28 mouse cellular contexts compared by ENCODE assay signal in the genomic region with DNA sequence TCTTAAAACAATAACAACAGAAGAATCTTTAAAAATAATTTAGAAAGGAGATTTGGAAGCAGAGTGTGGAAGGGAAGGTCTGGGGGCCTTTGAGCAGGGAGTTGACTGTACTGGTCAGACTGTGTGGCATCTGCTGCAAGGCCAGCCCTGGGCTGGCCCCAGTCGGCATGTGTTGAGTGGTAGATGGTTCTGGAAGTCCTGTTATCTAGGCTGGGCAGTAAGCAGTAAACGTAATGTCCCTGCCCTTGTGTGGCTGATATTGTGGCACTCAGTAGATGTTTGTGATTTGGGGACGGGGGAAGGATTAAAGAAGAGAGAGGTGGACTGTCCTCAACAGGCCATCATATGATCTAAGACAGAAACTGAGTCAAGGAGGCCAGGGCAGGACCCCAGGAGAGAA. TPM values are rescaled to one million over a fixed set of nuclear protein-coding genes. Genes with fewer than 3 reads are reported as not detected.
DNase-seq lines count a peak whose midpoint lies in the region; ATAC-seq and TF ChIP-seq lines count a peak whose summit lies in the region.
"Had no signal": no experiment of that assay in that cellular context is flagged by ENCODE, and none has a peak within 500 bp of the region (broad histone marks: within the 10 kb centered on the region; RNA-seq: fewer than 3 reads in every experiment).

No protein-coding gene starts in this region.

- no peaks in the 10 kb centered on the region for H3K36me3 ChIP-seq in liver, embryonic 13.5 days
- peaks cover 2% of the 10 kb centered on the region; the same call in 1 of the 2 replicates for H3K36me3 ChIP-seq in liver, postnatal 0 days (replicated peaks; ENCODE audit: insufficient read depth, low read length)
- H3K36me3 ChIP-seq: heart, embryonic 15.5 days; intestine, embryonic 15.5 days had no signal

- no peaks in the 10 kb centered on the region for H3K9me3 ChIP-seq in liver, embryonic 13.5 days (replicated peaks)
- H3K9me3 ChIP-seq in liver, postnatal 0 days (ENCODE audit: low read length), result no peaks in the 10 kb centered on the region
- H3K9me3 ChIP-seq: heart, embryonic 12.5 days; heart, embryonic 15.5 days; hindbrain, embryonic 10.5 days; hindbrain, embryonic 13.5 days; intestine, embryonic 15.5 days had no signal

- peak; percentile 45 for DNase-seq in liver
- peak; percentile 45 for DNase-seq in liver, embryonic 13.5 days
- DNase-seq in liver, postnatal 0 days, result no peak
- no peak for DNase-seq in right cerebral cortex, adult 2 months (ENCODE audit: low spot score in 2 of 2)
- DNase-seq in frontal cortex, postnatal 36 days (ENCODE audit: low spot score in 2 of 2), result no peak
- no peak for DNase-seq in embryo, embryonic 11 days
- no peak for DNase-seq in thymus, postnatal 0 days (ENCODE audit: low spot score)
- DNase-seq: adrenal gland, adult 8-10 months; adrenal gland, postnatal 36 days; cerebellum, adult 2 months; cerebellum, adult 9-11 months; cerebellum, postnatal 25 days; gastrocnemius, adult 2 months; gastrocnemius, postnatal 14 days; heart, adult 11 months; heart, postnatal 10 days; heart, postnatal 36 days had no signal

- peak; percentile 19; the same call in 1 of the 2 replicates for ATAC-seq in liver, embryonic 13.5 days (ENCODE audit: low read depth)
- no peak for ATAC-seq in liver, postnatal 0 days
- ATAC-seq: activated CD4-positive, CD25-positive, alpha-beta regulatory T cell, adult 4 months; CD4-positive, CD25-positive, alpha-beta regulatory T cell, adult 4 months; forebrain, embryonic 14.5 days; hindbrain, embryonic 16.5 days; intestine, embryonic 15.5 days had no signal

- H3K4me2 ChIP-seq in liver, embryonic 13.5 days, result 0 out of 2 replicates have a peak overlapping the region, but pooled peaks have one; percentile 14
- no peak overlapping the region for H3K4me2 ChIP-seq in liver, postnatal 0 days (ENCODE audit: low read depth, low read length)
- H3K4me2 ChIP-seq: heart, embryonic 12.5 days; heart, embryonic 15.5 days; hindbrain, embryonic 13.5 days; intestine, embryonic 15.5 days had no signal

- H3K27me3 ChIP-seq in liver, embryonic 13.5 days, result no peaks in the 10 kb centered on the region
- no peaks in the 10 kb centered on the region for H3K27me3 ChIP-seq in liver, postnatal 0 days (ENCODE audit: insufficient read depth, low read length)
- H3K27me3 ChIP-seq: heart, embryonic 12.5 days; heart, embryonic 15.5 days; hindbrain, embryonic 13.5 days; intestine, embryonic 15.5 days had no signal

- H3K27ac ChIP-seq in liver, embryonic 13.5 days, result peak overlapping the region; percentile 23; the same call in 1 of the 2 replicates
- no peak overlapping the region for H3K27ac ChIP-seq in liver, postnatal 0 days (ENCODE audit: low read depth)
- H3K27ac ChIP-seq: gastrocnemius, adult 2 months; heart, embryonic 15.5 days; hindbrain, embryonic 10.5 days; hindbrain, embryonic 13.5 days; intestine, embryonic 15.5 days had no signal

- TF ChIP-seq CTCF in liver, postnatal 0 days (IDR thresholded peaks at IDR 0.05; ENCODE audit: low read depth), result no peak

- WGBS in liver, embryonic 13.5 days (ENCODE audit: insufficient replicate concordance), result 23% methylated on average over 3 of the region's 3 CpGs
- WGBS in liver, postnatal 0 days (ENCODE audit: insufficient replicate concordance), result 55% methylated on average over 3 of the region's 3 CpGs

- H3K4me1 ChIP-seq in liver, embryonic 13.5 days (replicated peaks), result peaks cover 52% of the 10 kb centered on the region
- peaks cover 18% of the 10 kb centered on the region for H3K4me1 ChIP-seq in liver, postnatal 0 days (ENCODE audit: insufficient read depth)

- TF ChIP-seq EP300 in liver, postnatal 0 days (IDR thresholded peaks at IDR 0.05; ENCODE audit: low read depth), result peak; percentile 51; the same call in 1 of the 2 replicates

- no peak overlapping the region for H3K4me3 ChIP-seq in liver, embryonic 13.5 days (replicated peaks)
- H3K4me3 ChIP-seq in liver, postnatal 0 days (ENCODE audit: low read depth, low read length), result no peak overlapping the region
- H3K4me3 ChIP-seq: gastrocnemius, adult 2 months; heart, embryonic 12.5 days; heart, embryonic 15.5 days; hindbrain, embryonic 10.5 days; hindbrain, embryonic 13.5 days; intestine, embryonic 15.5 days had no signal

- H3K9ac ChIP-seq in liver, embryonic 13.5 days, result peak overlapping the region; percentile 26; the same call in 1 of the 2 replicates
- no peak overlapping the region for H3K9ac ChIP-seq in liver, postnatal 0 days (replicated peaks)
- H3K9ac ChIP-seq: heart, embryonic 12.5 days; heart, embryonic 15.5 days; hindbrain, embryonic 13.5 days; intestine, embryonic 15.5 days had no signal

RNA-seq across cellular contexts. Expression of a gene that starts 3.0 kb away (rescaled TPM):
- polyA plus RNA-seq in liver, embryonic 13.5 days (2015; fragmentation: Nextera tagmentation; extraction: Ambion mirVana), result 37.0 and 37.1 TPM in 2 replicates
- 25.1 and 26.9 TPM in 2 replicates for polyA plus RNA-seq in liver, postnatal 0 days (2015; fragmentation: Nextera tagmentation; extraction: Ambion mirVana)
- 70.0 and 74.9 TPM in 2 replicates for polyA plus RNA-seq in thymus, postnatal 0 days (2015; fragmentation: Nextera tagmentation; extraction: Ambion mirVana)

RNA-seq across cellular contexts. Expression of a gene that starts 3.8 kb away (rescaled TPM):
- polyA plus RNA-seq in liver, embryonic 13.5 days (2015; fragmentation: Nextera tagmentation; extraction: Ambion mirVana), result 25.1 and 28.4 TPM in 2 replicates
- 20.5 and 22.7 TPM in 2 replicates for polyA plus RNA-seq in liver, postnatal 0 days (2015; fragmentation: Nextera tagmentation; extraction: Ambion mirVana)
- polyA plus RNA-seq in thymus, postnatal 0 days (2015; fragmentation: Nextera tagmentation; extraction: Ambion mirVana), result 57.2 and 63.9 TPM in 2 replicates

RNA-seq across cellular contexts. Expression of a gene that starts 14.3 kb away (rescaled TPM):
- polyA plus RNA-seq in liver, embryonic 13.5 days (2015; fragmentation: Nextera tagmentation; extraction: Ambion mirVana), result not detected in 2 replicates
- polyA plus RNA-seq in liver, postnatal 0 days (2015; fragmentation: Nextera tagmentation; extraction: Ambion mirVana), result not detected in 2 replicates
- 0.26 and 0.45 TPM in 2 replicates for polyA plus RNA-seq in thymus, postnatal 0 days (2015; fragmentation: Nextera tagmentation; extraction: Ambion mirVana)
- polyA plus RNA-seq: activated CD4-positive, CD25-positive, alpha-beta regulatory T cell, adult 4 months; C2C12; CD4-positive, CD25-positive, alpha-beta regulatory T cell, adult 4 months; forebrain, embryonic 11.5 days; forebrain, embryonic 14.5 days; heart, embryonic 12.5 days; heart, embryonic 15.5 days; intestine, embryonic 15.5 days had no signal

RNA-seq across cellular contexts. Expression of a gene that starts 18.5 kb away (rescaled TPM):
- 10.8 and 12.0 TPM in 2 replicates for polyA plus RNA-seq in liver, embryonic 13.5 days (2015; fragmentation: Nextera tagmentation; extraction: Ambion mirVana)
- 7.2 and 7.6 TPM in 2 replicates for polyA plus RNA-seq in liver, postnatal 0 days (2015; fragmentation: Nextera tagmentation; extraction: Ambion mirVana)
- polyA plus RNA-seq in thymus, postnatal 0 days (2015; fragmentation: Nextera tagmentation; extraction: Ambion mirVana), result 75.9 and 105 TPM in 2 replicates

RNA-seq across cellular contexts. Expression of a gene that starts 28.5 kb away (rescaled TPM):
- 16.3 and 17.0 TPM in 2 replicates for polyA plus RNA-seq in liver, embryonic 13.5 days (2015; fragmentation: Nextera tagmentation; extraction: Ambion mirVana)
- polyA plus RNA-seq in liver, postnatal 0 days (2015; fragmentation: Nextera tagmentation; extraction: Ambion mirVana), result 7.9 and 8.5 TPM in 2 replicates
- polyA plus RNA-seq in thymus, postnatal 0 days (2015; fragmentation: Nextera tagmentation; extraction: Ambion mirVana), result 22.5 and 25.3 TPM in 2 replicates

Comparison
In these comparisons a context has a peak if more than half of its experiments do, and no peak if none do; other contexts are left out.
1. DNase-seq: peak in liver (single experiment) and liver, embryonic 13.5 days (single experiment); none in liver, postnatal 0 days (single experiment), right cerebral cortex, adult 2 months (0 of 2), frontal cortex, postnatal 36 days (0 of 2), embryo, embryonic 11 days (single experiment) and thymus, postnatal 0 days (single experiment).